Mouse (Mus musculus): ENCODE data around the gene Mid1.
"Not testable (repeated sequence)": the region's sequence is repeated elsewhere in the genome, so short reads cannot be mapped to it uniquely, and the experiment has no call there.

- TF ChIP-seq POLR2A (IDR thresholded peaks at IDR 0.05; ENCODE audit: extremely low read depth, insufficient read depth, low read length); CTCF (IDR thresholded peaks at IDR 0.05; ENCODE audit: low read depth, low read length): not testable (repeated sequence)
Measured at GRCm38 (mm10) chrX:170019219-170019953, 334.4 kb downstream of the Mid1 start.
